Comparison of ENCODE assay signal across 8 mouse cellular contexts in the genomic region with DNA sequence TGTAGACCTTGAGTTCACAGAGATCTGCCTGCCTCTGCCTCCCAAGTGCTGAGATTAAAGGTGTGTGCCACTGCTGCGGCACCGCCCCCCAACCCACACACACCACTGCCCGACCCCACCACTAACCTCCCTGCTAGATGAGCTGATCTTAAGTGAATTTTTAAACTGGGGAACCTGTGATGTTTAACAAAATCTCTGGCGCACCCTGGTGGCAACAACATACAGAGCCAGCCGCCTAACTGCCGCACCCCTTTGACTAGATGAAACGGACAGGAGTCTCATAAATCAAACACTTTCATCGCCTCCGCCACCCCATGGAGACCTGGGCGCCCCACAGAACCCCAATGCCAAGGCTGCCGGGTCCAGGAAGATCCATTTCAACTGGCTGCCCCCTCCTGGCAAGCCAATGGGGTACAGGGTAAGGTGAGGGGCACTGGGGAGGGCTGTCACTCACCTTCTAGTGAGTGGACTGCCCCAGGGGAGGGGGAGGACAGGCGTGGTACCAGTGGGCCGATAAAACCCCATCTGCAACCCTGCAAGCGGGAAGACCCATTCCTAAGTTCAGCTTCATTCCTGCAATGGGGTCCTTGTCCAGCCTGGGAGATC. TPM values are rescaled to one million over a fixed set of nuclear protein-coding genes. Genes with fewer than 3 reads are reported as not detected.
DNase-seq lines count a peak whose midpoint lies in the region; ATAC-seq and TF ChIP-seq lines count a peak whose summit lies in the region.

No protein-coding gene starts in this region.

- DNase-seq in gastrocnemius, adult 18-20 months (ENCODE audit: low spot score), result peak; percentile 63
- DNase-seq in gastrocnemius, postnatal 25 days, result no peak
- DNase-seq in adrenal gland, postnatal 14 days, result peak; percentile 81
- peak; percentile 39 for DNase-seq in heart, postnatal 25 days (ENCODE audit: low spot score)
- DNase-seq in layer of hippocampus, postnatal 25 days (ENCODE audit: extremely low spot score in 1 of 2, low spot score in 1 of 2), result peak; percentile 48 to 86
- peak; percentile 53 to 84 for DNase-seq in spleen, adult 18-20 months

- no peak overlapping the region for H3K27ac ChIP-seq in embryonic fibroblast, embryonic 13.5 days (ENCODE audit: insufficient read depth, low read length)

- no peak for TF ChIP-seq POLR2A in embryonic fibroblast, embryonic 13.5 days (IDR thresholded peaks at IDR 0.05; ENCODE audit: low read depth, low read length)

- H3K4me3 ChIP-seq in embryonic fibroblast, embryonic 13.5 days (ENCODE audit: insufficient read depth, low read length), result no peak overlapping the region

- TF ChIP-seq CTCF in embryonic fibroblast, embryonic 13.5 days (IDR thresholded peaks at IDR 0.05; ENCODE audit: borderline replicate concordance, insufficient read depth, low read length), result peak; percentile 38; the same call in 1 of the 2 replicates

- no peaks in the 10 kb centered on the region for H3K4me1 ChIP-seq in embryonic fibroblast, embryonic 13.5 days (ENCODE audit: control insufficient read depth, insufficient read depth, low read length)

- peak; percentile 82 for ATAC-seq in megakaryocyte, adult 5-6 weeks (ENCODE audit: poor library complexity, severe bottlenecking)

- intact Hi-C loops in heart, postnatal 25 days (cut with DNase I), result loop anchor here (1.0 kb wide), 1 partner anchor 60 kb away; no protein-coding TSS in a partner anchor

RNA-seq across cellular contexts. Expression of gene Galk1, which starts 12.9 kb away (rescaled TPM):
- total RNA-seq in gastrocnemius, adult 18-20 months (2021), result 1 to 10 TPM; 2.6 to 3.2 TPM
- 1 to 10 TPM; 3.6 to 4.3 TPM for total RNA-seq in gastrocnemius, postnatal 25 days (2021)
- 41.5 and 51.9 TPM in 2 replicates for total RNA-seq in adrenal gland, postnatal 14 days (2021)
- polyA plus RNA-seq in embryonic fibroblast, embryonic 13.5 days (2011; ENCODE audit: insufficient read length, low read depth, missing spikeins), result 50.8 and 58.6 TPM in 2 replicates
- total RNA-seq in heart, postnatal 25 days (2021), result 10 to 100 TPM; 13.9 to 16.0 TPM
- 10 to 100 TPM; 14.0 to 16.9 TPM for total RNA-seq in layer of hippocampus, postnatal 25 days (2021)
- 4.6 and 5.0 TPM in 2 replicates for total RNA-seq in megakaryocyte, adult 5-6 weeks (2015)
- 10.4 and 10.8 TPM in 2 replicates for total RNA-seq in megakaryocyte, adult 5-6 weeks (2017)

RNA-seq across cellular contexts. Expression of gene Itgb4, which starts 25.1 kb away (rescaled TPM):
- total RNA-seq in gastrocnemius, adult 18-20 months (2021), result 1 to 10 TPM; 3.5 to 5.3 TPM
- 1 to 10 TPM; 4.2 to 4.5 TPM for total RNA-seq in gastrocnemius, postnatal 25 days (2021)
- total RNA-seq in adrenal gland, postnatal 14 days (2021), result 3.6 and 4.4 TPM in 2 replicates
- polyA plus RNA-seq in embryonic fibroblast, embryonic 13.5 days (2011; ENCODE audit: insufficient read length, low read depth, missing spikeins), result 1.3 and 2.1 TPM in 2 replicates
- 1 to 10 TPM; 3.5 to 4.0 TPM for total RNA-seq in heart, postnatal 25 days (2021)
- 1 to 10 TPM; 5.2 to 6.5 TPM for total RNA-seq in layer of hippocampus, postnatal 25 days (2021)
- 0.09 TPM in 1 of 2 replicates, not detected in the other for total RNA-seq in megakaryocyte, adult 5-6 weeks (2015)
- total RNA-seq in megakaryocyte, adult 5-6 weeks (2017), result not detected in 2 replicates

RNA-seq across cellular contexts. Expression of gene H3f3b, which starts 28.1 kb away (rescaled TPM):
- 10 to 100 TPM; 49.1 to 71.3 TPM for total RNA-seq in gastrocnemius, adult 18-20 months (2021)
- total RNA-seq in gastrocnemius, postnatal 25 days (2021), result 10 to 100 TPM; 65.8 to 68.4 TPM
- 340 and 347 TPM in 2 replicates for total RNA-seq in adrenal gland, postnatal 14 days (2021)
- 339 and 513 TPM in 2 replicates for polyA plus RNA-seq in embryonic fibroblast, embryonic 13.5 days (2011; ENCODE audit: insufficient read length, low read depth, missing spikeins)
- total RNA-seq in heart, postnatal 25 days (2021), result 100 to 1,000 TPM; 128 to 130 TPM
- 100 to 1,000 TPM; 281 to 291 TPM for total RNA-seq in layer of hippocampus, postnatal 25 days (2021)
- total RNA-seq in megakaryocyte, adult 5-6 weeks (2015), result 756 and 808 TPM in 2 replicates
- 735 and 795 TPM in 2 replicates for total RNA-seq in megakaryocyte, adult 5-6 weeks (2017)

RNA-seq across cellular contexts. Expression of gene Unk, which starts 30.5 kb away (rescaled TPM):
- total RNA-seq in gastrocnemius, adult 18-20 months (2021), result 1 to 10 TPM; 5.1 to 7.5 TPM
- total RNA-seq in gastrocnemius, postnatal 25 days (2021), result 1 to 10 TPM; 6.1 to 6.6 TPM
- total RNA-seq in adrenal gland, postnatal 14 days (2021), result 20.6 and 24.4 TPM in 2 replicates
- 16.9 and 18.8 TPM in 2 replicates for polyA plus RNA-seq in embryonic fibroblast, embryonic 13.5 days (2011; ENCODE audit: insufficient read length, low read depth, missing spikeins)
- 1 to 10 TPM; 8.4 to 9.0 TPM for total RNA-seq in heart, postnatal 25 days (2021)
- 10 to 100 TPM; 19.6 to 23.2 TPM for total RNA-seq in layer of hippocampus, postnatal 25 days (2021)
- total RNA-seq in megakaryocyte, adult 5-6 weeks (2015), result 10.1 and 10.5 TPM in 2 replicates
- 7.8 and 8.3 TPM in 2 replicates for total RNA-seq in megakaryocyte, adult 5-6 weeks (2017)
